Mouse (Mus musculus) granulocyte monocyte progenitor cell, adult 5-6 weeks (primary cell): ENCODE data around the gene Nr1h3. TPM values are rescaled to one million over a fixed set of nuclear protein-coding genes. Genes with fewer than 3 reads are reported as not detected.
A peak's percentile ranks its signal among the peaks of the same experiment; 100 is the strongest.

Experiments used
- ATAC-seq: replicated peaks from 2 replicates; pipeline ENCODE4 v1.8.0; 2016; ENCODE audit warnings: mild to moderate bottlenecking, moderate TSS enrichment, inconsistent platforms; ENCODE audit not compliant: poor library complexity, severe bottlenecking
- total RNA-seq, 2 experiments: library from RNA; stranded (forward) in 1 of 2; stranded (reverse) in 1 of 2; fragments of 200-712, 200-1000 nt in 1 of 2; fragments of >200 nt in 1 of 2; fragmentation: Nextera tagmentation in 1 of 2; gene quantifications; 2 replicates each; pipeline ENCODE4 v1.2.3; 2014 to 2017

Gene Nr1h3
- total RNA-seq, 2 experiments from 2014 or later: 0.15 to 3.6 TPM

- ATAC-seq: no peak
Measured at GRCm38 (mm10) chr2:91187431-91187830, 15.2 kb downstream of the Nr1h3 start.

- no peak for ATAC-seq
Measured at GRCm38 (mm10) chr2:91186208-91186607, 16.4 kb downstream of the Nr1h3 start.

- ATAC-seq: peak; percentile 74
Measured at GRCm38 (mm10) chr2:91183711-91184405, 18.8 kb downstream of the Nr1h3 start, which contains the start of gene Madd. Madd (minus strand) TSS chr2:91183837.

- peak; percentile 80 for ATAC-seq
Measured at GRCm38 (mm10) chr2:91183148-91183513, 19.5 kb downstream of the Nr1h3 start.

GRCm38 (mm10) chr2:91182405-91183147 is 20.1 kb downstream of the Nr1h3 start:
- ATAC-seq: peak; percentile 64

- peak; percentile 6; the same call in 1 of the 2 replicates for ATAC-seq
Measured at GRCm38 (mm10) chr2:91182016-91182404, 20.6 kb downstream of the Nr1h3 start.

GRCm38 (mm10) chr2:91180706-91181105 is 21.9 kb downstream of the Nr1h3 start:
- ATAC-seq: no peak

GRCm38 (mm10) chr2:91179825-91180224 is 22.8 kb downstream of the Nr1h3 start:
- no peak for ATAC-seq

- ATAC-seq: no peak
Measured at GRCm38 (mm10) chr2:91176234-91176633, 26.4 kb downstream of the Nr1h3 start.

GRCm38 (mm10) chr2:91175490-91175889 is 27.1 kb downstream of the Nr1h3 start:
- no peak for ATAC-seq

- ATAC-seq: no peak
Measured at GRCm38 (mm10) chr2:91169587-91170322, 32.9 kb downstream of the Nr1h3 start.

GRCm38 (mm10) chr2:91167629-91168028 is 35.0 kb downstream of the Nr1h3 start:
- no peak for ATAC-seq

- no peak for ATAC-seq
Measured at GRCm38 (mm10) chr2:91164991-91165390, 37.6 kb downstream of the Nr1h3 start.

- ATAC-seq: no peak
Measured at GRCm38 (mm10) chr2:91163532-91163931, 39.1 kb downstream of the Nr1h3 start.

- peak; percentile 66 for ATAC-seq
Measured at GRCm38 (mm10) chr2:91162952-91163351, 39.7 kb downstream of the Nr1h3 start.

- ATAC-seq: no peak
Measured at GRCm38 (mm10) chr2:91160591-91160990, 42.0 kb downstream of the Nr1h3 start.

GRCm38 (mm10) chr2:91157002-91157752 is 45.5 kb downstream of the Nr1h3 start:
- no peak for ATAC-seq

- no peak for ATAC-seq
Measured at GRCm38 (mm10) chr2:91154091-91154490, 48.5 kb downstream of the Nr1h3 start.

GRCm38 (mm10) chr2:91152885-91153377 is 49.7 kb downstream of the Nr1h3 start:
- no peak for ATAC-seq

- ATAC-seq: no peak
Measured at GRCm38 (mm10) chr2:91151331-91151730, 51.3 kb downstream of the Nr1h3 start.
